Mouse (Mus musculus): Measurements from ENCODE around the gene B230307C23Rik. TPM values are rescaled to one million over a fixed set of nuclear protein-coding genes. Genes with fewer than 3 reads are reported as not detected.
"Not testable (repeated sequence)": the region's sequence is repeated elsewhere in the genome, so short reads cannot be mapped to it uniquely, and the experiment has no call there.

B230307C23Rik gene
- total RNA-seq, 2 experiments from 2014 or later, result 7.9 to 9.0 TPM

- intact Hi-C loops (cut with DNase I), result loop anchor here (5.0 kb wide), 2 partner anchors 34 to 86 kb away; partner anchors contain the start of genes A630089N07Rik, C2cd2 and Zbtb21
- DNase-seq, result peak; percentile 76 to 78
Measured at GRCm38 (mm10) chr16:97995849-97996615, 1.1 kb upstream of the B230307C23Rik start.

- intact Hi-C loops (cut with DNase I), result loop anchor here (5.0 kb wide), 2 partner anchors 35 to 85 kb away; partner anchors contain the start of genes A630089N07Rik, C2cd2 and Zbtb21
- not testable (repeated sequence) for DNase-seq
Measured at GRCm38 (mm10) chr16:97997383-97997731, 242 bp downstream of the B230307C23Rik start.

GRCm38 (mm10) chr16:98022081-98022480 is 25.0 kb downstream of the B230307C23Rik start:
- intact Hi-C loops (cut with DNase I), result no loop called here
- no peak for DNase-seq

- no peak for DNase-seq
- intact Hi-C loops (cut with DNase I), result no loop called here
Measured at GRCm38 (mm10) chr16:98022657-98023345, 25.7 kb downstream of the B230307C23Rik start.

- DNase-seq; intact Hi-C loops (cut with DNase I): not testable (repeated sequence)
Measured at GRCm38 (mm10) chr16:98026186-98026585, 29.1 kb downstream of the B230307C23Rik start.

GRCm38 (mm10) chr16:98034971-98035370 is 37.9 kb downstream of the B230307C23Rik start:
- DNase-seq; intact Hi-C loops (cut with DNase I): not testable (repeated sequence)

GRCm38 (mm10) chr16:98041676-98042075 is 44.6 kb downstream of the B230307C23Rik start:
- DNase-seq, result peak; percentile 28 to 34
- intact Hi-C loops (cut with DNase I), result no loop called here

- intact Hi-C loops (cut with DNase I); DNase-seq: not testable (repeated sequence)
Measured at GRCm38 (mm10) chr16:98079382-98079781, 82.3 kb downstream of the B230307C23Rik start.

GRCm38 (mm10) chr16:98081140-98081539 is 84.0 kb downstream of the B230307C23Rik start:
- intact Hi-C loops (cut with DNase I), result loop anchor here (5.0 kb wide), 1 partner anchor 84 kb away; the partner anchor contains the start of gene B230307C23Rik
- DNase-seq, result peak in 1 of 2 experiments; percentile 9

Other genes starting within 250 kb of the B230307C23Rik start
- under 1 TPM; 0.24 to 0.40 TPM for gene Ripk4, start 233.5 kb upstream of the B230307C23Rik start, total RNA-seq (2021)
- gene Prdm15, start 145.5 kb upstream of the B230307C23Rik start, total RNA-seq (2021), result 1 to 10 TPM; 6.7 to 6.8 TPM
- 10 to 100 TPM; 23.4 to 26.6 TPM for gene C2cd2, start 34.7 kb upstream of the B230307C23Rik start, total RNA-seq (2021)
- 10 to 100 TPM; 12.2 to 12.4 TPM for gene Zbtb21, start 34.7 kb upstream of the B230307C23Rik start, total RNA-seq (2021)
- 1 to 10 TPM; 2.9 to 3.8 TPM for gene A630089N07Rik, start 85.1 kb downstream of the B230307C23Rik start, total RNA-seq (2021)

All from heart, postnatal 10 days (tissue).